Mouse (Mus musculus) kidney, adult 2 months (tissue): Measurements from ENCODE around the gene Ebf1. TPM values are rescaled to one million over a fixed set of nuclear protein-coding genes. Genes with fewer than 3 reads are reported as not detected.
A peak's percentile ranks its signal among the peaks of the same experiment; 100 is the strongest.

ENCODE experiments used
- DNase-seq: peaks from one replicate; pipeline ENCODE4 v3.0.0; 2021
- H3K27ac ChIP-seq: fragments of 200-500 bp; 2 replicates; pipeline ENCODE4 v1.5.1; 2012; ENCODE audit warnings: low read depth, low read length, control low read depth, inconsistent platforms; ENCODE audit not compliant: insufficient read depth
- H3K27me3 ChIP-seq: fragments of 200-500 bp; replicated peaks from 2 replicates; pipeline ENCODE4 v1.6.1; 2012; ENCODE audit warnings: mild to moderate bottlenecking, moderate library complexity, low read length, inconsistent platforms; ENCODE audit not compliant: control insufficient read depth, insufficient read depth
- H3K36me3 ChIP-seq: fragments of 200-500 bp; 2 replicates; pipeline ENCODE4 v1.6.1; 2012; ENCODE audit warnings: mild to moderate bottlenecking, moderate library complexity, low read length, inconsistent platforms; ENCODE audit not compliant: control insufficient read depth, insufficient read depth
- H3K4me1 ChIP-seq: fragments of 200-500 bp; 2 replicates; pipeline ENCODE4 v1.6.1; 2011; ENCODE audit warnings: low read length; ENCODE audit not compliant: control insufficient read depth, insufficient read depth
- H3K4me3 ChIP-seq: fragments of 200-500 bp; 2 replicates; pipeline ENCODE4 v1.5.1; 2011; ENCODE audit warnings: mild to moderate bottlenecking, low read depth, low read length, control low read depth; ENCODE audit not compliant: insufficient read depth
- CTCF ChIP-seq: fragments of 200-500 bp; conservative IDR thresholded peaks from 2 replicates; pipeline ENCODE4 v1.5.1; 2011; ENCODE audit warnings: low read depth, mild to moderate bottlenecking, control low read depth, low read length, moderate library complexity, mixed read lengths; ENCODE audit not compliant: insufficient read depth, insufficient read length
- POLR2A ChIP-seq: fragments of 200-500 bp; IDR thresholded peaks from one replicate; pipeline ENCODE4 v1.6.1; 2011; ENCODE audit warnings: low read depth, low read length, control low read depth
- WGBS: fragments of 180-500 bp; shearing (Covaris S2); methylation state at CpG from one replicate; pipeline ENCODE4 v1.1.7; 2018; 5-methylcytosine and 5-hydroxymethylcytosine counted together
- polyA plus RNA-seq: library from polyadenylated mRNA; depleted of rRNA; stranded (reverse); fragments of >200 nt; gene quantifications from 2 replicates; pipeline ENCODE4 v1.2.3, GENCODE M21; 2012

Gene Ebf1
- polyA plus RNA-seq, 1 experiment, result 12.2 TPM

DNA sequence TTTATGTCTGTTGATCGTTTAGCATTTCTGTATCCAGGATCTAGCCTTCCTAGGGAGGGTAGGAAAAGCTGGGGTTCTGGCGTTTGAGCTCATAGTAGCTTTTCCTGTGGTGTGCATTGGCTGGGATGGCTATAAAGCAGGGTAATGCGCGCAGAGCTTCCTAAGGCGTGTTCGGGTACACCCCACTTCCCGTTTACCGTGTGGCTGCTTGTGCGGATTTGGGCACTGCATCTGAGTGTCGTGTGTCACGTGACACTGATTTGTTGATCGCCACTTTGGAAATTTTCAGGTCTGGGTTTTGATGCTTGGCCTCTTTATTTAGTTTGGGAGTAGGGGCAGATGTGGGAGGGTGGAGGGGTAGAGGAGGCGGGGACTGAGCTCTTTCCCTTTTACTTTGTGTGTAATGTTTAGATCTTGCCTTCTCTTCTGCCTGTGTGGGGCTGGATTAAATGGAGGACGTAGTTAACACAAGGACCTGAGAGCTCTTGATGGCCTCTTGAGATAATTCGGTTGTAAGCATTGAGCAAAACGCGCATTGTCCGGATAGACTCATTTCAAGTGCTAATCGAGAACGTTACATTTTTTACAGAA lies 67.5 kb downstream of the Ebf1 start:
- H3K27ac ChIP-seq, result peak overlapping the region; percentile 82
- 42% methylated on average over 20 of the region's 20 CpGs for WGBS
- H3K27me3 ChIP-seq, result no peaks in the 10 kb centered on the region
- peak overlapping the region; percentile 26; the same call in 1 of the 2 replicates for H3K4me3 ChIP-seq
- no peaks in the 10 kb centered on the region for H3K4me1 ChIP-seq
- TF ChIP-seq CTCF, result no peak
- TF ChIP-seq POLR2A, result no peak
- peak; percentile 61 for DNase-seq
- H3K36me3 ChIP-seq, result no peaks in the 10 kb centered on the region

DNA sequence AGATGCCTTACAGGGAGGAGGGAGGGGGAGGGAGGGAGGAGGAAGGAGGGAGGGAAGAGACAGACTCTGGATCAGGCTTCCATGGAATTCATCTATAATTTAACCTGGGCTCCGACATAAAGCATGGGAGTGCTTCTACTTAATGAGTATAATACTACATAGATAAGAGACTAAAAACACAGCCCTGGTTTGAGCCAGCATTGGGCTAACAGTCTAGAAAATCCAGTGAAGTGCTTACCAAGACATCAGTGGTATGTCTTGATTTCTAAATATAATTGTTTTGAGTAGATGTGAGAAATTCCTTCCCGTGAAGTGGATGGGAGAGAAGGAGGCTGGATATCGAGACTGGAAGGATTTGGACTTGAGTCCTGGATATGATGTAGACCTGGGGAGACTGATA lies 68.0 kb downstream of the Ebf1 start:
- Histone ChIP-seq H3K36me3 (no peaks in the 10 kb centered on the region), H3K27me3 (no peaks in the 10 kb centered on the region), H3K27ac (peak overlapping the region; percentile 91), H3K4me3 (no peak overlapping the region), H3K4me1 (no peaks in the 10 kb centered on the region)
- DNase-seq, result no peak
- TF ChIP-seq CTCF (no peak), POLR2A (no peak)
- WGBS, result 63% methylated on average over 3 of the region's 3 CpGs

GRCm38 (mm10) chr11:44685911-44686361 lies 68.8 kb downstream of the Ebf1 start:
- TF ChIP-seq POLR2A, result no peak
- TF ChIP-seq CTCF, result no peak
- Histone ChIP-seq H3K4me3 (no peak overlapping the region), H3K4me1 (no peaks in the 10 kb centered on the region), H3K27me3 (no peaks in the 10 kb centered on the region), H3K36me3 (no peaks in the 10 kb centered on the region), H3K27ac (peak overlapping the region; percentile 68)
- DNase-seq, result peak; percentile 74
- WGBS, result 24% methylated on average over 21 of the region's 21 CpGs

DNA sequence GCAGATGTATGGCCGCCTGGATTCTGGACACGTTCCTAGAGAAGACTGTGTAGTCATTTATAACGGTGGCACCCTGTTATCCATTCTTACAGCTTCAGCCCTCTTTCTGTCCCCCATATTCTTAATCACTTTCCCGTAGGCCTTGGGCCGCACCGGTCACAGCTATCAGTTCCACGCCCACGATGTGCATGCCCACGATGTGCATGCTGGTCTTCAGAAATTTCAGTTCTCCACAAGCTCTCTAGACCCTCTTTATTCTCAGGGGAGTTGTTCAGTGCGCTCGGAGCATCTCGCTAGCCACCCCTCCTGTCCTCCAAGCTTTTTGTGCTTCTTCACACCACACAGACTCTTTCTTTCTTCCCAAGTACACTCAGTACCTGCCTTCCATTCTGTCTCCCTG lies 69.3 kb downstream of the Ebf1 start:
- DNase-seq, result no peak
- Histone ChIP-seq H3K4me1 (no peaks in the 10 kb centered on the region), H3K27ac (peak overlapping the region; percentile 68), H3K27me3 (no peaks in the 10 kb centered on the region), H3K4me3 (no peak overlapping the region), H3K36me3 (no peaks in the 10 kb centered on the region)
- WGBS, result 71% methylated on average over 12 of the region's 12 CpGs
- no peak for TF ChIP-seq POLR2A
- no peak for TF ChIP-seq CTCF

- H3K27me3 ChIP-seq, result no peaks in the 10 kb centered on the region
- no peak overlapping the region for H3K4me3 ChIP-seq
- WGBS, result 64% methylated on average over 3 of the region's 3 CpGs
- no peak overlapping the region for H3K27ac ChIP-seq
- no peak for DNase-seq
- H3K4me1 ChIP-seq, result no peaks in the 10 kb centered on the region
- no peaks in the 10 kb centered on the region for H3K36me3 ChIP-seq
- TF ChIP-seq CTCF (no peak), POLR2A (no peak)
Observed at GRCm38 (mm10) chr11:44688542-44688941, 71.4 kb downstream of the Ebf1 start.

- Histone ChIP-seq H3K4me3 (no peak overlapping the region), H3K36me3 (no peaks in the 10 kb centered on the region), H3K27me3 (no peaks in the 10 kb centered on the region), H3K27ac (peak overlapping the region; percentile 45), H3K4me1 (no peaks in the 10 kb centered on the region)
- no peak for TF ChIP-seq CTCF
- TF ChIP-seq POLR2A, result no peak
- 69% methylated on average over 7 of the region's 7 CpGs for WGBS
- DNase-seq, result peak; percentile 41
Observed at GRCm38 (mm10) chr11:44689571-44690264, 72.6 kb downstream of the Ebf1 start.

DNA sequence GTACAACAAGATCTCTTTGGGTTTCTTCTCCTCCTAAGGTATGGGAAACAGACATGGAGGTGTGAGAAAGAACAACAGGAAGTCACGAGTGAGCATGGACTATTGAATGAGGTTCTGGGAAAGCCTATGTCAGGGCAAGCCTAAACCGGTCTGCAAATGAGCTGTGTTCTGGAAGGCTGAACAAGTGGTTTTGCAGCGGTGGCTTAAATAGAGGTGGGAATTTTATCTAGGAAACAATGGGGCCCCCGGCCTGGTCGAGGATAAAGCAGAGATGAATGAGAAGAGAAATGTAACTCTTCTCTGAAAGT lies 73.1 kb downstream of the Ebf1 start:
- H3K27me3 ChIP-seq, result no peaks in the 10 kb centered on the region
- H3K4me3 ChIP-seq, result no peak overlapping the region
- DNase-seq, result no peak
- no peaks in the 10 kb centered on the region for H3K36me3 ChIP-seq
- TF ChIP-seq CTCF (no peak), POLR2A (no peak)
- peak overlapping the region; percentile 15 for H3K27ac ChIP-seq
- H3K4me1 ChIP-seq, result no peaks in the 10 kb centered on the region
- 75% methylated on average over 5 of the region's 5 CpGs for WGBS
